Mouse (Mus musculus) hindbrain, embryonic 13.5 days (tissue): ENCODE results near the gene Magoh. TPM values are rescaled to one million over a fixed set of nuclear protein-coding genes. Genes with fewer than 3 reads are reported as not detected.

Experiments used
- ATAC-seq: fragments of 200-750 bp; cut with Nextera tagmentation; 2 replicates; pipeline ENCODE4 v1.8.0; 2017; ENCODE audit warnings: moderate TSS enrichment; ENCODE audit not compliant: low FRiP score
- H3K27ac ChIP-seq: fragments of 300-500 bp; sonication (generic); 2 replicates; pipeline ENCODE4 v1.5.1; 2015; ENCODE audit warnings: inconsistent platforms, mild to moderate bottlenecking, moderate library complexity
- H3K27me3 ChIP-seq: fragments of 300-500 bp; sonication (generic); 2 replicates; pipeline ENCODE4 v1.6.1; 2015; ENCODE audit warnings: mild to moderate bottlenecking, inconsistent platforms
- H3K36me3 ChIP-seq: fragments of 300-500 bp; sonication (generic); 2 replicates; pipeline ENCODE4 v1.6.1; 2015; ENCODE audit warnings: mild to moderate bottlenecking, inconsistent platforms
- H3K4me1 ChIP-seq: fragments of 300-500 bp; sonication (generic); replicated peaks from 2 replicates; pipeline ENCODE4 v1.6.1; 2015; ENCODE audit warnings: inconsistent platforms
- H3K4me2 ChIP-seq: fragments of 300-500 bp; sonication (generic); 2 replicates; pipeline ENCODE4 v1.6.1; 2015; ENCODE audit warnings: inconsistent platforms, mild to moderate bottlenecking, moderate library complexity
- H3K4me3 ChIP-seq: fragments of 300-500 bp; sonication (generic); 2 replicates; pipeline ENCODE4 v1.5.1; 2015; ENCODE audit warnings: mild to moderate bottlenecking, inconsistent platforms
- H3K9ac ChIP-seq: fragments of 300-500 bp; sonication (generic); 2 replicates; pipeline ENCODE4 v1.6.1; 2015; ENCODE audit warnings: mild to moderate bottlenecking, inconsistent platforms
- H3K9me3 ChIP-seq: fragments of 300-500 bp; sonication (generic); 2 replicates; pipeline ENCODE4 v1.6.1; 2016; ENCODE audit warnings: inconsistent platforms
- WGBS: fragments of 180-500 bp; shearing (Covaris S2); methylation state at CpG from one replicate; pipeline ENCODE4 v1.1.7; 2015; 5-methylcytosine and 5-hydroxymethylcytosine counted together
- polyA plus RNA-seq: library from polyadenylated mRNA; unstranded; fragments of >200 nt; fragmentation: Nextera tagmentation; extraction: Ambion mirVana; gene quantifications from 2 replicates; pipeline ENCODE4 v1.2.1, GENCODE M21; 2015

The Magoh gene
- polyA plus RNA-seq, 1 experiment from 2014 or later = 137 TPM

DNA sequence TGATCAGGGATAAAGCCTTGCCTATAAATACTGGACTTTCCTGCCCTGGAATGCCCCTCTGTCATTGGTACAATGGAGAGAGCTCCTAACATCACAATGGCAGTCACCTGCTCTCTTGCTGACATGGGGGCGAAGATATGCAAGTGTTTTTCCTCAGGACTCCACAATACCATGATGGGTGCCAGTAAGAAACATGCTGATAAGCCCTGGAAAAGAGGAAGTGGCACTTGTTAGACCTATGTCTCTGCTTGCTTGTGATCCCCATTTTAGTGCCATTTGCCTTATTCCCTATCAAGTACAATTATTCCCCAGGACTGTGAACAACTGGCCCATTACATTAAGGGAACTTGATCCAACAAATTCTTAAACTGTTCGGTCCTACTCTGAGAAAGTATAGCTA, 49.2 kb downstream of the Magoh start:
- no peaks in the 10 kb centered on the region for H3K4me1 ChIP-seq
- H3K27ac ChIP-seq = no peak overlapping the region
- H3K36me3 ChIP-seq = no peaks in the 10 kb centered on the region
- no peaks in the 10 kb centered on the region for H3K9me3 ChIP-seq
- H3K9ac ChIP-seq = no peak overlapping the region
- no peak overlapping the region for H3K4me3 ChIP-seq
- H3K4me2 ChIP-seq = no peak overlapping the region
- ATAC-seq = no peak
- 0 out of 2 replicates have a peak, but pooled peaks cover 3% of the 10 kb centered on the region for H3K27me3 ChIP-seq
- WGBS = 83% methylated on average over 2 of the region's 2 CpGs

DNA sequence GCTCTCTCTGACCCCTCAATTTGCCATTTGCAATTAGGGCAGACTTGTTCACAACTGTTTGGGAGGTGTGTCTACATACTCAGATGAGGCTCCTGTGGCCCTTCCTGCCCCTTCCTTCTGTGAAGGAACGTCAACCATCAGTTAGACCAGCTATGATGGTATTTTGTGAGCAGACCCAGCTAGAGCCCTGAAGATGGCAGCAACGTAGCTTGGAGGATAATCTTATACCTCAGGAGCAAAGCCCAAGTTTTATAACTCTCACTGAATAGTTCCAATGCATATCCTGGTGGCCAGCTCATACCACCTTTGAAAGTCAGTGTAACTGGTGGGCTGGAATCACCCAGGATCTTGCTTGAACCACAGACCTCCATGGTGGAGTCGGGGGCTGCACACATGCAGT, 51.9 kb downstream of the Magoh start:
- ATAC-seq = no peak
- no peak overlapping the region for H3K9ac ChIP-seq
- H3K36me3 ChIP-seq = no peaks in the 10 kb centered on the region
- H3K27me3 ChIP-seq = no peaks in the 10 kb centered on the region
- no peaks in the 10 kb centered on the region for H3K9me3 ChIP-seq
- no peak overlapping the region for H3K4me3 ChIP-seq
- H3K4me2 ChIP-seq = no peak overlapping the region
- no peak overlapping the region for H3K27ac ChIP-seq
- H3K4me1 ChIP-seq = no peaks in the 10 kb centered on the region
- WGBS = 84% methylated on average over 3 of the region's 3 CpGs

DNA sequence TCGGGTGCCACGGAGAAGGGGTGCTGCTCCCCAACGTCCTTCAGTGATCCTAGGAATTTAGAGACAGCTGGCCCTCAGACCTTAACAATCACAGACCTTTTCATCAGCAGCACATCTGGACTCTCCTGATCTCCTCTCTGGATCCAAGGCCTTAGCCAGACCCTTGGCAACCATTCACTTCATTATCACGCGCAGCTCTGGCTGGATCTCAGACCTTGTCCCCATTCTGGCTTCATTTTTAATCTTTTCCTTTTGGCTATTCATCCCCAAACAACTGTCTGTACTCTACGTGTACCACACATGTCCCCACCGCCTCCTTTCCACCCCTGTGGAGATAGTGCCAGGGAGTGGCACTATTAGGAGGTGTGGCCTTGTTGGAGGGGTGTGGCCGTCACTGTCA, 53.7 kb downstream of the Magoh start:
- ATAC-seq = no peak
- H3K4me1 ChIP-seq = no peaks in the 10 kb centered on the region
- 84% methylated on average over 8 of the region's 8 CpGs for WGBS

GRCm38 (mm10) chr4:107935254-107935653, 55.7 kb downstream of the Magoh start:
- no peaks in the 10 kb centered on the region for H3K4me1 ChIP-seq
- H3K9me3 ChIP-seq = no peaks in the 10 kb centered on the region
- H3K4me2 ChIP-seq = no peak overlapping the region
- WGBS = 75% methylated on average over 3 of the region's 3 CpGs
- H3K27ac ChIP-seq = no peak overlapping the region
- no peak overlapping the region for H3K9ac ChIP-seq
- ATAC-seq = no peak
- H3K27me3 ChIP-seq = peaks cover 4% of the 10 kb centered on the region; the same call in 1 of the 2 replicates
- H3K36me3 ChIP-seq = no peaks in the 10 kb centered on the region
- no peak overlapping the region for H3K4me3 ChIP-seq

More for the DNA sequence above, 53.7 kb downstream of the Magoh start:
- H3K27me3 ChIP-seq = no peaks in the 10 kb centered on the region
- no peaks in the 10 kb centered on the region for H3K9me3 ChIP-seq
- H3K27ac ChIP-seq = no peak overlapping the region
- H3K9ac ChIP-seq = no peak overlapping the region
- H3K4me2 ChIP-seq = no peak overlapping the region
- H3K4me3 ChIP-seq = no peak overlapping the region
- H3K36me3 ChIP-seq = no peaks in the 10 kb centered on the region

Other genes starting within 250 kb of the Magoh start
- 21.8 and 26.3 TPM in 2 replicates for gene Dmrtb1, start 195.5 kb upstream of the Magoh start, polyA plus RNA-seq
- 38.4 and 41.7 TPM in 2 replicates for gene Lrp8, start 77.5 kb upstream of the Magoh start, polyA plus RNA-seq
- 93.7 and 93.8 TPM in 2 replicates for gene 0610037L13Rik, start 10.1 kb downstream of the Magoh start, polyA plus RNA-seq
- 19.0 and 20.0 TPM in 2 replicates for gene Cpt2, start 43.9 kb downstream of the Magoh start, polyA plus RNA-seq
- not detected in 2 replicates for gene Slc1a7, start 88.6 kb downstream of the Magoh start, polyA plus RNA-seq
- gene Podn, start 216.7 kb downstream of the Magoh start, polyA plus RNA-seq = 0.13 and 0.18 TPM in 2 replicates